Mouse (Mus musculus): ENCODE results near the gene Frmpd1. TPM values are rescaled to one million over a fixed set of nuclear protein-coding genes. Genes with fewer than 3 reads are reported as not detected.
A peak's percentile ranks its signal among the peaks of the same experiment; 100 is the strongest.

The Frmpd1 gene
- polyA plus RNA-seq, 1 experiment = 0.67 TPM

GRCm38 (mm10) chr4:45320159-45320816 lies 135.6 kb downstream of the Frmpd1 start:
- DNase-seq = peak; percentile 76
- WGBS = under 1% methylated on average over 56 of the region's 56 CpGs
- Histone ChIP-seq H3K4me1 (replicated peaks; ENCODE audit: control insufficient read depth, insufficient read depth, low read length) (0 out of 2 replicates have a peak, but pooled peaks cover 2% of the 10 kb centered on the region), H3K4me3 (ENCODE audit: control insufficient read depth, insufficient read depth, low read length) (peak overlapping the region; percentile 95), H3K27ac (ENCODE audit: control insufficient read depth, insufficient read depth, low read length) (peak overlapping the region; percentile 25), H3K36me3 (ENCODE audit: control insufficient read depth, insufficient read depth, low read length) (peaks cover 21% of the 10 kb centered on the region), H3K27me3 (ENCODE audit: control insufficient read depth, insufficient read depth, low read length) (no peaks in the 10 kb centered on the region)
- TF ChIP-seq POLR2A (IDR thresholded peaks at IDR 0.05; ENCODE audit: control insufficient read depth, extremely low read depth, insufficient read depth, low read length, poor library complexity) (peak; percentile 71), CTCF (IDR thresholded peaks at IDR 0.05; ENCODE audit: borderline replicate concordance, control insufficient read depth, extremely low read depth, insufficient read depth, low read length, poor library complexity) (no peak)

DNA sequence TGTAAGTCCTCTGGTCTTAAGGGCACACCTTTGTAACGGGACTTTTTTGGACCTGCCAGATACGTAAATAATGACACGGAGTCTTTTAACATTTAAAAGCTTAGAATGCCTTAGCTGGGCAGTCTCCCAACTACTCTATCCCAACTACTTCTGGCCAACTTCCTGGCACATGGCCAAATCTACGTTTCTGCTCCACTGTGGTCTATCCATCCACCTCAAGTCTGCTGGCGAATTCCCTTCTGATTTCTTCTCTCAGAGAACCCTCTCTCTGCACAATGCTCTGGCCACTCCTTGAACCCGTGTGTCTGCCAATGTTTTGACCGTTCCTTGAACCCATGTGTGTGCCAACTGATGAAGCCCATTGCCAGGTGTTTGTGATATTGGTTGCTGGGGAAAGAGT lies 146.5 kb downstream of the Frmpd1 start:
- WGBS = 89% methylated on average over 7 of the region's 7 CpGs
- Histone ChIP-seq H3K27me3 (ENCODE audit: control insufficient read depth, insufficient read depth, low read length) (no peaks in the 10 kb centered on the region), H3K4me3 (ENCODE audit: control insufficient read depth, insufficient read depth, low read length) (no peak overlapping the region), H3K27ac (ENCODE audit: control insufficient read depth, insufficient read depth, low read length) (no peak overlapping the region), H3K4me1 (replicated peaks; ENCODE audit: control insufficient read depth, insufficient read depth, low read length) (no peaks in the 10 kb centered on the region), H3K36me3 (ENCODE audit: control insufficient read depth, insufficient read depth, low read length) (no peaks in the 10 kb centered on the region)
- no peak for TF ChIP-seq POLR2A (IDR thresholded peaks at IDR 0.05; ENCODE audit: control insufficient read depth, extremely low read depth, insufficient read depth, low read length, poor library complexity)
- no peak for TF ChIP-seq CTCF (IDR thresholded peaks at IDR 0.05; ENCODE audit: borderline replicate concordance, control insufficient read depth, extremely low read depth, insufficient read depth, low read length, poor library complexity)
- DNase-seq = no peak

- TF ChIP-seq POLR2A (IDR thresholded peaks at IDR 0.05; ENCODE audit: control insufficient read depth, extremely low read depth, insufficient read depth, low read length, poor library complexity) (no peak), CTCF (IDR thresholded peaks at IDR 0.05; ENCODE audit: borderline replicate concordance, control insufficient read depth, extremely low read depth, insufficient read depth, low read length, poor library complexity) (no peak)
- no peaks in the 10 kb centered on the region for H3K36me3 ChIP-seq (ENCODE audit: control insufficient read depth, insufficient read depth, low read length)
- H3K4me1 ChIP-seq (replicated peaks; ENCODE audit: control insufficient read depth, insufficient read depth, low read length) = no peaks in the 10 kb centered on the region
- H3K27ac ChIP-seq (ENCODE audit: control insufficient read depth, insufficient read depth, low read length) = no peak overlapping the region
- 51% methylated on average over 3 of the region's 3 CpGs for WGBS
- no peak overlapping the region for H3K4me3 ChIP-seq (ENCODE audit: control insufficient read depth, insufficient read depth, low read length)
- DNase-seq = no peak
- no peaks in the 10 kb centered on the region for H3K27me3 ChIP-seq (ENCODE audit: control insufficient read depth, insufficient read depth, low read length)
Measured at GRCm38 (mm10) chr4:45332466-45332865, 147.8 kb downstream of the Frmpd1 start.

Other genes starting within 250 kb of the Frmpd1 start
- gene Grhpr, start 203.5 kb upstream of the Frmpd1 start, polyA plus RNA-seq (2012; rRNA removed) = 33.3 and 35.9 TPM in 2 replicates
- 26.7 and 27.8 TPM in 2 replicates for gene Zbtb5, start 172.5 kb upstream of the Frmpd1 start, polyA plus RNA-seq (2012; rRNA removed)
- gene Polr1e, start 166.3 kb upstream of the Frmpd1 start, polyA plus RNA-seq (2012; rRNA removed) = 11.1 and 14.6 TPM in 2 replicates
- gene Fbxo10, start 100.3 kb upstream of the Frmpd1 start, polyA plus RNA-seq (2012; rRNA removed) = 16.3 and 19.2 TPM in 2 replicates
- gene Tomm5, start 76.8 kb upstream of the Frmpd1 start, polyA plus RNA-seq (2012; rRNA removed) = 68.0 and 92.4 TPM in 2 replicates
- gene Trmt10b, start 112.3 kb downstream of the Frmpd1 start, polyA plus RNA-seq (2012; rRNA removed) = 3.0 and 3.8 TPM in 2 replicates
- gene Dcaf10, start 157.2 kb downstream of the Frmpd1 start, polyA plus RNA-seq (2012; rRNA removed) = 23.5 and 36.2 TPM in 2 replicates
- 56.1 and 61.9 TPM in 2 replicates for gene Exosc3, start 157.9 kb downstream of the Frmpd1 start, polyA plus RNA-seq (2012; rRNA removed)
- gene Slc25a51, start 223.9 kb downstream of the Frmpd1 start, polyA plus RNA-seq (2012; rRNA removed) = 88.7 and 106 TPM in 2 replicates

Data from thymus, adult 2 months (tissue).